Comparison of ENCODE assay signal across 8 mouse cellular contexts in genomic region chr11:8405225-8405899, GRCm38 (mm10).
DNase-seq lines count a peak whose midpoint lies in the region; ATAC-seq lines count a peak whose summit lies in the region.

No protein-coding gene starts in this region.

- DNase-seq in B cell, adult 2 months = peak; percentile 6 to 27
- peak; percentile 78 for DNase-seq in adrenal gland, postnatal 10 days
- peak; percentile 80 to 81 for DNase-seq in heart, postnatal 14 days
- peak; percentile 82 to 85 for DNase-seq in kidney, postnatal 4 days
- peak; percentile 33 to 50 for DNase-seq in lung, adult 18-20 months
- DNase-seq in ovary, postnatal 36 days (ENCODE audit: low spot score) = peak; percentile 74
- DNase-seq in urinary bladder, postnatal 25 days (ENCODE audit: low spot score) = peak; percentile 68

- no peaks in the 10 kb centered on the region for H3K27me3 ChIP-seq in embryonic facial prominence, embryonic 15.5 days

- H3K27ac ChIP-seq in embryonic facial prominence, embryonic 15.5 days (replicated peaks) = no peak overlapping the region

- H3K9ac ChIP-seq in embryonic facial prominence, embryonic 15.5 days = no peak overlapping the region

- H3K4me1 ChIP-seq in embryonic facial prominence, embryonic 15.5 days = no peaks in the 10 kb centered on the region

- H3K36me3 ChIP-seq in embryonic facial prominence, embryonic 15.5 days = no peaks in the 10 kb centered on the region

- H3K4me3 ChIP-seq in embryonic facial prominence, embryonic 15.5 days (replicated peaks) = no peak overlapping the region

- 26% methylated on average over 18 of the region's 18 CpGs for WGBS in embryonic facial prominence, embryonic 15.5 days

- H3K9me3 ChIP-seq in embryonic facial prominence, embryonic 15.5 days (replicated peaks) = no peaks in the 10 kb centered on the region

- peak; percentile 67; the same call in 1 of the 2 replicates for ATAC-seq in embryonic facial prominence, embryonic 15.5 days (ENCODE audit: insufficient number of reproducible peaks, low FRiP score, low TSS enrichment, low read depth)

- intact Hi-C loops in heart, postnatal 14 days (cut with DNase I) = loop anchor here (2.0 to 10.0 kb wide), 3 partner anchors 101 to 1195 kb away; no protein-coding TSS in a partner anchor

- H3K4me2 ChIP-seq in embryonic facial prominence, embryonic 15.5 days (replicated peaks) = no peak overlapping the region

Comparison
In these comparisons a context has a peak if more than half of its experiments do, and no peak if none do; other contexts are left out.
1. DNase-seq: peak in every context shown above with its lines; median percentile 84 in kidney, postnatal 4 days; 80 in heart, postnatal 14 days; 78 in adrenal gland, postnatal 10 days; 74 in ovary, postnatal 36 days; 68 in urinary bladder, postnatal 25 days; 42 in lung, adult 18-20 months; 16 in B cell, adult 2 months.